Mouse (Mus musculus) CD4-positive, CD25-positive, alpha-beta regulatory T cell, adult 2 months (primary cell): ENCODE measurements around the gene Mtmr10.

Experiments
- DNase-seq: peaks from one replicate; pipeline ENCODE4 v3.0.0-alpha.2; 2012; ENCODE audit warnings: low read depth, low spot score

Mtmr10 gene

GRCm38 (mm10) chr7:64287414-64288091, at the start of gene Mtmr10:
Gene Mtmr10, plus strand, starts transcription at chr7:64287653.
- peak; percentile 98 for DNase-seq

- DNase-seq = no peak
These were observed 49.7 kb upstream of the Mtmr10 start for GRCm38 (mm10) chr7:64237747-64238146.

- DNase-seq = no peak
These were observed 48.9 kb upstream of the Mtmr10 start for GRCm38 (mm10) chr7:64238410-64239086.

- DNase-seq = no peak
These were observed 48.2 kb upstream of the Mtmr10 start for GRCm38 (mm10) chr7:64239138-64239805.

- DNase-seq = no peak
These were observed 47.6 kb upstream of the Mtmr10 start for GRCm38 (mm10) chr7:64239806-64240315.

- DNase-seq = no peak
These were observed 45.0 kb upstream of the Mtmr10 start for GRCm38 (mm10) chr7:64242424-64242823.

- no peak for DNase-seq
These were observed 43.1 kb upstream of the Mtmr10 start for GRCm38 (mm10) chr7:64244371-64244770.

- no peak for DNase-seq
These were observed 40.7 kb upstream of the Mtmr10 start for GRCm38 (mm10) chr7:64246713-64247112.

GRCm38 (mm10) chr7:64248352-64248751, 39.1 kb upstream of the Mtmr10 start:
- DNase-seq = no peak

- peak; percentile 45 for DNase-seq
These were observed 37.7 kb upstream of the Mtmr10 start for GRCm38 (mm10) chr7:64249715-64250114.

- DNase-seq = peak; percentile 22
These were observed 37.0 kb upstream of the Mtmr10 start for GRCm38 (mm10) chr7:64250417-64250816.

GRCm38 (mm10) chr7:64253736-64254135, 33.7 kb upstream of the Mtmr10 start:
- DNase-seq = no peak

GRCm38 (mm10) chr7:64265502-64266279, 21.8 kb upstream of the Mtmr10 start:
- no peak for DNase-seq

GRCm38 (mm10) chr7:64266587-64266986, 20.9 kb upstream of the Mtmr10 start:
- no peak for DNase-seq

- no peak for DNase-seq
These were observed 15.5 kb upstream of the Mtmr10 start for GRCm38 (mm10) chr7:64271926-64272325.

GRCm38 (mm10) chr7:64275518-64275917, 11.9 kb upstream of the Mtmr10 start:
- no peak for DNase-seq

- no peak for DNase-seq
These were observed 10.5 kb upstream of the Mtmr10 start for GRCm38 (mm10) chr7:64276921-64277320.

- DNase-seq = no peak
These were observed 8.9 kb upstream of the Mtmr10 start for GRCm38 (mm10) chr7:64278526-64278925.

- no peak for DNase-seq
These were observed 7.9 kb upstream of the Mtmr10 start for GRCm38 (mm10) chr7:64279548-64279947.

- DNase-seq = no peak
These were observed 887 bp upstream of the Mtmr10 start for GRCm38 (mm10) chr7:64286566-64286965.

GRCm38 (mm10) chr7:64289416-64289815, 2.0 kb downstream of the Mtmr10 start:
- DNase-seq = no peak

- no peak for DNase-seq
These were observed 3.0 kb downstream of the Mtmr10 start for GRCm38 (mm10) chr7:64290431-64290830.
